Mouse (Mus musculus): ENCODE results near the gene Dnajb3. TPM values are rescaled to one million over a fixed set of nuclear protein-coding genes. Genes with fewer than 3 reads are reported as not detected.

Dnajb3 gene
- polyA plus RNA-seq, 1 experiment, result not detected

DNA sequence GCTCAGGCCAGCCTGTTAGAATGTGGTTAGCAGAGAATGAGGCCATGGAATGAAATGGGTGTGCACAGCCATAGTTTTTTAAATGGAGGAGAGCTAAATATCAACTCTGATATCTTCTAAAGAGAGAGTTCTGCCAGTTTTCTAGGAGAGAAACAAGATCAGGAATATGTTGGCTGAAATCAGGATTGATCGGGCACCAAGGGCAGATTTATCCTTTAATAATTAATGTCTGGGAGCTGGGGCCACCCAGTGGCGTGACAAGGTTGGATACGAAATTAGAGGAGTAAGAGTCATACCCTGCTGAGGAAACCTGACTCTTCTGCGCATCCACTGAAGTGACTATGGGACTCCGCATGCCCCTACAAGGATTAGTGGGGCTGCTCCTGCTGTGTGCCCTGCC is 39.9 kb downstream of the Dnajb3 start, which contains the start of gene Ugt1a5:
Gene Ugt1a5 (plus strand): TSS at position 302 of the 400 bp plus-strand sequence.
- no peak for TF ChIP-seq FLI1 (IDR thresholded peaks at IDR 0.05; ENCODE audit: low read length)
- no peak for TF ChIP-seq GATA1 (IDR thresholded peaks at IDR 0.05; ENCODE audit: borderline replicate concordance, low read length)
- no peaks in the 10 kb centered on the region for H3K4me1 ChIP-seq
- no peaks in the 10 kb centered on the region for H3K27me3 ChIP-seq (replicated peaks)
- H3K4me3 ChIP-seq (replicated peaks), result no peak within 1 kb of the TSS
- no peaks in the 10 kb centered on the region for H3K36me3 ChIP-seq (replicated peaks; ENCODE audit: low read length)
- H3K9me3 ChIP-seq, result peaks cover 11% of the 10 kb centered on the region

DNA sequence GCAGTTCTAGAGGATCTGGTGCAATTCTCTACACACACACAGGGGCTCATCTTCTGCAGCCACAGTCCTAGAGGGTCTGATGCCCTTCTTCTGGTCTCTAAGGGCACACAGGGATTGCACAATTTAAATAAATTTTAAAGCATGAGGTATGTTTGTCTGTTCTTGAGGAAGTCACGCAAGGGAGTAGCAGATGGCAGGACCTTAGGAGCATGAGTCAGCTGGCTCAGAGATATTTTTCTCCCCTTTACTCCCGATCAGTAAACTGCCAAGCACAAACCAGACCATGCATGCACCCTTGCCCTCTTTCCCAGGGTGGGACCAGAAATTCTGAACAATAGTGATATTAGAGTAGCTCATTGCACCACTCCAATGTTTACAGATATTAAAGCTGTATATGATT is 47.2 kb downstream of the Dnajb3 start:
- peaks cover 3% of the 10 kb centered on the region; the same call in 1 of the 2 replicates for H3K9me3 ChIP-seq
- TF ChIP-seq FLI1 (IDR thresholded peaks at IDR 0.05; ENCODE audit: low read length), result no peak
- no peak for TF ChIP-seq GATA1 (IDR thresholded peaks at IDR 0.05; ENCODE audit: borderline replicate concordance, low read length)

More for the DNA sequence above, 47.2 kb downstream of the Dnajb3 start:
- no peaks in the 10 kb centered on the region for H3K4me1 ChIP-seq
- no peaks in the 10 kb centered on the region for H3K27me3 ChIP-seq (replicated peaks)
- H3K4me3 ChIP-seq (replicated peaks), result no peak overlapping the region
- no peaks in the 10 kb centered on the region for H3K36me3 ChIP-seq (replicated peaks; ENCODE audit: low read length)

Other genes with a start within 250 kb of the Dnajb3 start
- 0.68 and 2.3 TPM in 2 replicates for gene Usp40, start 197.2 kb downstream of the Dnajb3 start, polyA plus RNA-seq (2012; ENCODE audit: insufficient read depth, low replicate concordance)
- gene Ugt1a10, start 150.4 kb downstream of the Dnajb3 start, polyA plus RNA-seq (2012; ENCODE audit: insufficient read depth, low replicate concordance), result not detected in 2 replicates
- 0.77 TPM in 1 of 2 replicates, not detected in the other for gene Ugt1a9, start 135.0 kb downstream of the Dnajb3 start, polyA plus RNA-seq (2012; ENCODE audit: insufficient read depth, low replicate concordance)
- not detected in 2 replicates for gene Ugt1a8, start 118.0 kb downstream of the Dnajb3 start, polyA plus RNA-seq (2012; ENCODE audit: insufficient read depth, low replicate concordance)
- gene Ugt1a7c, start 110.7 kb downstream of the Dnajb3 start, polyA plus RNA-seq (2012; ENCODE audit: insufficient read depth, low replicate concordance), result 11.0 TPM in 1 of 2 replicates, not detected in the other
- not detected in 2 replicates for gene Ugt1a6b, start 102.5 kb downstream of the Dnajb3 start, polyA plus RNA-seq (2012; ENCODE audit: insufficient read depth, low replicate concordance)
- gene Ugt1a6a, start 71.0 kb downstream of the Dnajb3 start, polyA plus RNA-seq (2012; ENCODE audit: insufficient read depth, low replicate concordance), result not detected in 2 replicates
- 0.04 TPM in 1 of 2 replicates, not detected in the other for gene Ugt1a5, start 39.8 kb downstream of the Dnajb3 start, polyA plus RNA-seq (2012; ENCODE audit: insufficient read depth, low replicate concordance)
- gene Ugt1a2, start 5.2 kb downstream of the Dnajb3 start, polyA plus RNA-seq (2012; ENCODE audit: insufficient read depth, low replicate concordance), result not detected in 2 replicates
- not detected in 2 replicates for gene Ugt1a1, start 6.2 kb upstream of the Dnajb3 start, polyA plus RNA-seq (2012; ENCODE audit: insufficient read depth, low replicate concordance)
- gene Mroh2a, start 21.2 kb upstream of the Dnajb3 start, polyA plus RNA-seq (2012; ENCODE audit: insufficient read depth, low replicate concordance), result not detected in 2 replicates
- gene Hjurp, start 71.9 kb upstream of the Dnajb3 start, polyA plus RNA-seq (2012; ENCODE audit: insufficient read depth, low replicate concordance), result 2.4 and 4.0 TPM in 2 replicates
- not detected in 2 replicates for gene Trpm8, start 71.9 kb upstream of the Dnajb3 start, polyA plus RNA-seq (2012; ENCODE audit: insufficient read depth, low replicate concordance)
- gene Spp2, start 201.2 kb upstream of the Dnajb3 start, polyA plus RNA-seq (2012; ENCODE audit: insufficient read depth, low replicate concordance), result not detected in 2 replicates